Mouse (Mus musculus): ENCODE measurements at regions not wholly inside any gene's neighbourhood (a gene's known extent, or its start where the extent isn't known, plus 50 kb on each side); places are given as distances from the start of the nearest gene placed in this dataset.

GRCm38 (mm10) chr1:177643662-177644061 is 86.0 kb upstream of the 1700016C15Rik start:
- Histone ChIP-seq H3K27ac (ENCODE audit: insufficient read depth, low read depth, low read length) (peak overlapping the region; percentile 49; the same call in 1 of the 2 replicates), H3K4me3 (ENCODE audit: insufficient read depth, low read depth, low read length) (no peak overlapping the region)
- 77% methylated on average over 3 of the region's 3 CpGs for WGBS

GRCm38 (mm10) chr1:177644214-177644613 is 85.4 kb upstream of the 1700016C15Rik start:
- 81% methylated on average over 4 of the region's 4 CpGs for WGBS
- H3K4me1 ChIP-seq (ENCODE audit: control insufficient read depth, insufficient read depth, low read length): peaks cover 13% of the 10 kb centered on the region
- no peak for TF ChIP-seq POLR2A (IDR thresholded peaks at IDR 0.05; ENCODE audit: low read depth, low read length)
- no peak for TF ChIP-seq CTCF (conservative IDR thresholded peaks at IDR 0.05; ENCODE audit: insufficient read depth, insufficient read length, low read depth, low read length)
- no peaks in the 10 kb centered on the region for H3K36me3 ChIP-seq (ENCODE audit: control insufficient read depth, insufficient read depth, low read length)
- DNase-seq: no peak
- no peak overlapping the region for H3K27ac ChIP-seq (ENCODE audit: insufficient read depth, low read depth, low read length)
- no peak overlapping the region for H3K4me3 ChIP-seq (ENCODE audit: insufficient read depth, low read depth, low read length)
- H3K27me3 ChIP-seq (replicated peaks; ENCODE audit: control insufficient read depth, insufficient read depth, low read length): no peaks in the 10 kb centered on the region

More at GRCm38 (mm10) chr1:177643662-177644061, 86.0 kb upstream of the 1700016C15Rik start:
- no peak for DNase-seq
- Histone ChIP-seq H3K4me1 (ENCODE audit: control insufficient read depth, insufficient read depth, low read length) (peaks cover 18% of the 10 kb centered on the region), H3K27me3 (replicated peaks; ENCODE audit: control insufficient read depth, insufficient read depth, low read length) (no peaks in the 10 kb centered on the region), H3K36me3 (ENCODE audit: control insufficient read depth, insufficient read depth, low read length) (no peaks in the 10 kb centered on the region)
- TF ChIP-seq CTCF (conservative IDR thresholded peaks at IDR 0.05; ENCODE audit: insufficient read depth, insufficient read length, low read depth, low read length) (no peak), POLR2A (IDR thresholded peaks at IDR 0.05; ENCODE audit: low read depth, low read length) (no peak)

DNA sequence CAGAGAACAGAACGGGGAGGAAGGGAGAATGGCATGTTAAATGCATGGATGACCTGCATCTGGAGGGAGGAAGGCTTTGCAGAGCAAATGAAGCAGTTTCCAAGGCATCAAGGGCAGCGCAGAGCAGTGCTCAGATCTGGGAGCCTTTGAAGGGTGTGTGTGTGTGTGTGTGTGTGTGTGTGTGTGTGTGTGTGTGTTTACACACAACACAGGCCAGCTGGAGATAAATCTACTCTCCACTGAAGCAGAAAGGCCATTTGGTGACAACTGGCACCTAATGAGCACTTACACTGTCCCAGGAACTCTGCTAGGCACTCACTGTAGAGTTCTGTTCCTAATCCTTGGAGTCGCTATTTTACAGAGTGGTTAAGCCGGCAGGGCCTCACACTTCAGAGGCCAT is 84.3 kb upstream of the 1700016C15Rik start:
- Histone ChIP-seq H3K27me3 (replicated peaks; ENCODE audit: control insufficient read depth, insufficient read depth, low read length) (no peaks in the 10 kb centered on the region), H3K27ac (ENCODE audit: insufficient read depth, low read depth, low read length) (no peak overlapping the region), H3K4me3 (ENCODE audit: insufficient read depth, low read depth, low read length) (no peak overlapping the region), H3K4me1 (ENCODE audit: control insufficient read depth, insufficient read depth, low read length) (peaks cover 10% of the 10 kb centered on the region), H3K36me3 (ENCODE audit: control insufficient read depth, insufficient read depth, low read length) (no peaks in the 10 kb centered on the region)
- DNase-seq: no peak
- TF ChIP-seq POLR2A (IDR thresholded peaks at IDR 0.05; ENCODE audit: low read depth, low read length): no peak
- 56% methylated on average over 4 of the region's 4 CpGs for WGBS

DNA sequence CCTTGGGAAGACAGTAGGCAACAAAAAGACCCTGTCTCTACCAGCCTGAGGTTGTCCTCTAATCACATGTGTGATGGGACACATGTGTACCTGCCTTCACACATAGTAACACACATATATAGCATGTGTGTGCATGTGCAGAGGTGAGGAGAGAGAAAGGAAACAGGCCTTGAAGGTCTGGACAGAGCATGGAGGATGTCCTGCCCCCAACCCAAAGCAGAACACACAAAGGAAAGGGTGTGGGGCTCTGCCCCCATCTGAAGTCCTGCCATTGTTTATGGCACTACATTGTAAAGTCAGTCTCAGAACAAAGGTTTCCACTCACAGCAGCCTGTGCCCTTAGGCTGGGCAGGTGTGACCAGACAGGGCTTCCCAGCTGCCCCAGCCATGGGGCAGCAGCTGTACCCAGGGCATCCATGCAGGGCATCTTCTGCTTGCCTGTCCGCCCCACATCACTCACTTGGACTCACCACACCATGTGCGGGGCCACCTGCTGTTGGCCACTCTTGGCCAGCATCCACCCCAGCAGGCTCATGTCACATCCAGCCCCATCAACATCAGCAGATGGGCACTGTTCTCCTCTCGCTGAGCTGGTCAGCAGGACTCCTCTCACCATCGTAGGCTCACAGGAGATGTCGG is 83.6 kb upstream of the 1700016C15Rik start:
- no peaks in the 10 kb centered on the region for H3K27me3 ChIP-seq (replicated peaks; ENCODE audit: control insufficient read depth, insufficient read depth, low read length)
- WGBS: 87% methylated on average over 5 of the region's 5 CpGs

GRCm38 (mm10) chr1:177647876-177648275 is 81.7 kb upstream of the 1700016C15Rik start:
- H3K27ac ChIP-seq (ENCODE audit: insufficient read depth, low read depth, low read length): no peak overlapping the region
- H3K4me3 ChIP-seq (ENCODE audit: insufficient read depth, low read depth, low read length): no peak overlapping the region
- H3K27me3 ChIP-seq (replicated peaks; ENCODE audit: control insufficient read depth, insufficient read depth, low read length): no peaks in the 10 kb centered on the region
- no peaks in the 10 kb centered on the region for H3K36me3 ChIP-seq (ENCODE audit: control insufficient read depth, insufficient read depth, low read length)
- TF ChIP-seq CTCF (conservative IDR thresholded peaks at IDR 0.05; ENCODE audit: insufficient read depth, insufficient read length, low read depth, low read length): no peak
- no peak for TF ChIP-seq POLR2A (IDR thresholded peaks at IDR 0.05; ENCODE audit: low read depth, low read length)
- 98% methylated on average over 1 of the region's 1 CpGs for WGBS
- DNase-seq: no peak
- H3K4me1 ChIP-seq (ENCODE audit: control insufficient read depth, insufficient read depth, low read length): peaks cover 8% of the 10 kb centered on the region

More for the DNA sequence above, 83.6 kb upstream of the 1700016C15Rik start:
- no peak for TF ChIP-seq CTCF (conservative IDR thresholded peaks at IDR 0.05; ENCODE audit: insufficient read depth, insufficient read length, low read depth, low read length)
- TF ChIP-seq POLR2A (IDR thresholded peaks at IDR 0.05; ENCODE audit: low read depth, low read length): no peak
- Histone ChIP-seq H3K4me3 (ENCODE audit: insufficient read depth, low read depth, low read length) (no peak overlapping the region), H3K27ac (ENCODE audit: insufficient read depth, low read depth, low read length) (no peak overlapping the region), H3K4me1 (ENCODE audit: control insufficient read depth, insufficient read depth, low read length) (peaks cover 10% of the 10 kb centered on the region), H3K36me3 (ENCODE audit: control insufficient read depth, insufficient read depth, low read length) (no peaks in the 10 kb centered on the region)
- DNase-seq: no peak

DNA sequence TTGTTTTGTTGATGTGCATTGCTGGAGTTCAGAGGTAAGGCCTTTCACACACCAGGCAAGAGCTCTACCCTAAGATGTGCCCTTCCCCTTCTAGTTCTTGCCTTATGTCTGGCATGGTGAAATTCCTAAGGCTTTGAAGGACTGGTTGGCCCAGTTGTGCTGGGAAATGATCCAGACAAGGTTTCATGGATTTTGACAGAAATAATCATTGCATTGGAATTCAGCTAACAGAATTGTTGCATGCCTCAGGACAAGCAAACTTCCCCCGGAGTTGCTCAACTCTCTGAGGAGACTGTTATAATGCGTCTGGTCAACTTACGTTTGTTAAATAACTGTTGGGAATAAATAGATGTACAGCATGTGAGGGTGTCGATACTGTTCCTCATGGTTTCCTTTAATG is 80.6 kb upstream of the 1700016C15Rik start:
- WGBS: 68% methylated on average over 4 of the region's 4 CpGs
- H3K27ac ChIP-seq (ENCODE audit: insufficient read depth, low read depth, low read length): no peak overlapping the region
- TF ChIP-seq CTCF (conservative IDR thresholded peaks at IDR 0.05; ENCODE audit: insufficient read depth, insufficient read length, low read depth, low read length) (no peak), POLR2A (IDR thresholded peaks at IDR 0.05; ENCODE audit: low read depth, low read length) (no peak)
- no peaks in the 10 kb centered on the region for H3K36me3 ChIP-seq (ENCODE audit: control insufficient read depth, insufficient read depth, low read length)
- DNase-seq: no peak
- H3K27me3 ChIP-seq (replicated peaks; ENCODE audit: control insufficient read depth, insufficient read depth, low read length): no peaks in the 10 kb centered on the region
- H3K4me3 ChIP-seq (ENCODE audit: insufficient read depth, low read depth, low read length): no peak overlapping the region
- no peaks in the 10 kb centered on the region for H3K4me1 ChIP-seq (ENCODE audit: control insufficient read depth, insufficient read depth, low read length)

DNA sequence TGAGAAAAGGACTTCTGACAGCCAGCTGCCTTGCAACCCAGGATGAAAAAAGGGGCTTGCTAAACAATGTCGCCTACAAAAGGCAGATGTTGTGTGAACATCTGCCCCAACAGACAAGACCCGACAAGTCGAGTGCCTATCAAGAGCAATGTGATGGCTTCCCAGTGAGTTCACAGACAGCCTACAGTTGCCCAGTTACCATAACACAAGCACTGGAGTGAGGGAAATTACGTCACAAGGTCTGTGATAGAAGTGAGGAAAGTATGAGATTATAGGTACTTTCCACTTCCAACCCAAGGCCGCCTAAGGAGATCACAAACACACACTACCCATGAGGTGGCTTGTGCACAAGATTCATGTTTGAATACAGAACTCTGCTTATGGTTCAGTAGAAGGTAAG is 78.4 kb upstream of the 1700016C15Rik start:
- no peaks in the 10 kb centered on the region for H3K36me3 ChIP-seq (ENCODE audit: control insufficient read depth, insufficient read depth, low read length)
- WGBS: 93% methylated on average over 5 of the region's 5 CpGs
- no peak for DNase-seq
- no peak overlapping the region for H3K4me3 ChIP-seq (ENCODE audit: insufficient read depth, low read depth, low read length)
- H3K4me1 ChIP-seq (ENCODE audit: control insufficient read depth, insufficient read depth, low read length): no peaks in the 10 kb centered on the region
- no peak for TF ChIP-seq CTCF (conservative IDR thresholded peaks at IDR 0.05; ENCODE audit: insufficient read depth, insufficient read length, low read depth, low read length)
- no peak for TF ChIP-seq POLR2A (IDR thresholded peaks at IDR 0.05; ENCODE audit: low read depth, low read length)
- H3K27ac ChIP-seq (ENCODE audit: insufficient read depth, low read depth, low read length): no peak overlapping the region
- no peaks in the 10 kb centered on the region for H3K27me3 ChIP-seq (replicated peaks; ENCODE audit: control insufficient read depth, insufficient read depth, low read length)
